In genomic region chr5:3373170-3373569, GRCm38 (mm10) we compare ENCODE assay signal across 29 mouse cellular contexts. TPM values are rescaled to one million over a fixed set of nuclear protein-coding genes. Genes with fewer than 3 reads are reported as not detected.
A peak's percentile ranks its signal among the peaks of the same experiment; 100 is the strongest.
DNase-seq lines count a peak whose midpoint lies in the region; ATAC-seq and TF ChIP-seq lines count a peak whose summit lies in the region.
"Had no signal": no experiment of that assay in that cellular context is flagged by ENCODE, and none has a peak within 500 bp of the region (broad histone marks: within the 10 kb centered on the region; RNA-seq: fewer than 3 reads in every experiment).

No protein-coding gene starts in this region.

- no peaks in the 10 kb centered on the region for H3K27me3 ChIP-seq in heart, postnatal 0 days (ENCODE audit: control insufficient read depth, insufficient read depth, low read length)
- no peaks in the 10 kb centered on the region for H3K27me3 ChIP-seq in MEL (ENCODE audit: control insufficient read depth in 1 of 2, insufficient read depth in 2 of 2, low read length in 2 of 2)
- H3K27me3 ChIP-seq: embryonic facial prominence, embryonic 13.5 days; forebrain, embryonic 12.5 days; hindbrain, embryonic 13.5 days had no signal

- no peaks in the 10 kb centered on the region for H3K36me3 ChIP-seq in heart, postnatal 0 days (replicated peaks; ENCODE audit: control insufficient read depth, insufficient read depth, low read length)
- peaks cover 40 to 41% of the 10 kb centered on the region in 2 experiments for H3K36me3 ChIP-seq in MEL (ENCODE audit: control insufficient read depth in 1 of 2, insufficient read depth in 2 of 2, low read length in 2 of 2)
- H3K36me3 ChIP-seq: embryonic facial prominence, embryonic 10.5 days; embryonic facial prominence, embryonic 13.5 days; forebrain, embryonic 12.5 days; hindbrain, embryonic 10.5 days; hindbrain, embryonic 13.5 days had no signal

- H3K4me2 ChIP-seq in heart, postnatal 0 days (ENCODE audit: low read depth, low read length), result no peak overlapping the region
- H3K4me2 ChIP-seq: embryonic facial prominence, embryonic 13.5 days; forebrain, embryonic 12.5 days; heart, embryonic 11.5 days; hindbrain, embryonic 13.5 days had no signal

- no peak overlapping the region for H3K9ac ChIP-seq in heart, postnatal 0 days (replicated peaks; ENCODE audit: low read depth, low read length)
- no peak overlapping the region for H3K9ac ChIP-seq in MEL (ENCODE audit: control insufficient read depth, low read depth, low read length, poor library complexity, severe bottlenecking)
- H3K9ac ChIP-seq: embryonic facial prominence, embryonic 13.5 days; forebrain, embryonic 12.5 days; hindbrain, embryonic 13.5 days had no signal

- H3K9me3 ChIP-seq in heart, postnatal 0 days (replicated peaks; ENCODE audit: control insufficient read depth, low read length), result no peaks in the 10 kb centered on the region
- no peaks in the 10 kb centered on the region for H3K9me3 ChIP-seq in MEL (replicated peaks; ENCODE audit: insufficient read depth, low read length)
- H3K9me3 ChIP-seq: embryonic facial prominence, embryonic 10.5 days; embryonic facial prominence, embryonic 13.5 days; forebrain, embryonic 12.5 days; G1E; hindbrain, embryonic 10.5 days; hindbrain, embryonic 13.5 days had no signal

- peaks cover 70% of the 10 kb centered on the region for H3K79me2 ChIP-seq in MEL (ENCODE audit: control insufficient read depth, insufficient read depth, low read length, poor library complexity)

- no peak overlapping the region for H3K4me3 ChIP-seq in heart, postnatal 0 days (ENCODE audit: low read depth, low read length)
- H3K4me3 ChIP-seq in MEL (ENCODE audit: control insufficient read depth in 1 of 2, insufficient read depth in 1 of 2, low read depth in 2 of 2, low read length in 2 of 2), result no peak overlapping the region
- H3K4me3 ChIP-seq: embryonic facial prominence, embryonic 10.5 days; embryonic facial prominence, embryonic 13.5 days; erythroblast, embryonic 14.5 days; forebrain, embryonic 12.5 days; heart, adult 2 months; hindbrain, embryonic 10.5 days; hindbrain, embryonic 13.5 days had no signal

- peak; percentile 0 for DNase-seq in heart, postnatal 0 days (ENCODE audit: low spot score)
- no peak for DNase-seq in heart, adult 8-10 months (ENCODE audit: low spot score)
- DNase-seq in MEL (ENCODE audit: low read depth, low spot score), result no peak
- no peak for DNase-seq in left cerebral cortex, adult 11 months (ENCODE audit: low spot score)
- DNase-seq in right cerebral cortex, postnatal 25 days, result no peak
- DNase-seq: adrenal gland, adult 8-10 months; adrenal gland, postnatal 25 days; cerebellum, adult 11-12 months; cerebellum, adult 8-10 months; cerebellum, postnatal 10 days; cerebellum, postnatal 36 days; embryo, embryonic 11 days; gastrocnemius, postnatal 10 days; gastrocnemius, postnatal 36 days; heart, adult 2 months; heart, postnatal 10 days; heart, postnatal 36 days had no signal

- TF ChIP-seq RAD21 in MEL (IDR thresholded peaks at IDR 0.05; ENCODE audit: low read depth, low read length), result no peak

- no peak for TF ChIP-seq POLR2A in MEL (IDR thresholded peaks at IDR 0.05; ENCODE audit: control insufficient read depth in 1 of 2, insufficient read depth in 1 of 2, low read depth in 1 of 2, low read length in 2 of 2, poor library complexity in 1 of 2)

- TF ChIP-seq EP300 in heart, postnatal 0 days (IDR thresholded peaks at IDR 0.05; ENCODE audit: low read depth), result no peak
- TF ChIP-seq EP300 in MEL (IDR thresholded peaks at IDR 0.05; ENCODE audit: low read depth in 1 of 2, low read length in 2 of 2), result no peak

- no peak overlapping the region for H3K27ac ChIP-seq in heart, postnatal 0 days (ENCODE audit: low read depth)
- H3K27ac ChIP-seq in MEL (ENCODE audit: control insufficient read depth, low read depth, low read length), result no peak overlapping the region
- H3K27ac ChIP-seq: embryonic facial prominence, embryonic 10.5 days; embryonic facial prominence, embryonic 13.5 days; forebrain, embryonic 12.5 days; heart, adult 2 months; hindbrain, embryonic 10.5 days; hindbrain, embryonic 13.5 days had no signal

- no peak for TF ChIP-seq CTCF in heart, postnatal 0 days (IDR thresholded peaks at IDR 0.05; ENCODE audit: low read depth)
- TF ChIP-seq CTCF in MEL (IDR thresholded peaks at IDR 0.05 in 2 of 3, conservative IDR thresholded peaks at IDR 0.05 in 1 of 3; ENCODE audit: control insufficient read depth in 1 of 3, insufficient read depth in 1 of 3, low read depth in 2 of 3, low read length in 3 of 3, poor library complexity in 1 of 3, severe bottlenecking in 1 of 3), result no peak

- 83% methylated on average over 10 of the region's 10 CpGs for WGBS in heart, postnatal 0 days

- ATAC-seq in heart, postnatal 0 days (ENCODE audit: insufficient read depth, low read depth), result no peak
- peak; percentile 44 for ATAC-seq in inflammation-experienced regulatory T-cells, adult 6 months
- ATAC-seq: forebrain, embryonic 16.5 days; hindbrain, embryonic 16.5 days; intestine, postnatal 0 days had no signal

- peaks cover 7% of the 10 kb centered on the region for H3K4me1 ChIP-seq in heart, postnatal 0 days (ENCODE audit: control insufficient read depth, insufficient read depth)
- H3K4me1 ChIP-seq in MEL (ENCODE audit: control insufficient read depth in 1 of 2, insufficient read depth in 2 of 2, low read length in 2 of 2), result peaks cover 4 to 10% of the 10 kb centered on the region in 2 experiments; a peak in 3 of 4 replicates
- H3K4me1 ChIP-seq: forebrain, embryonic 12.5 days; hindbrain, embryonic 10.5 days; hindbrain, embryonic 13.5 days had no signal

TF ChIP-seq in MEL, 35 proteins besides CTCF, POLR2A, EP300 and RAD21:
- TF ChIP-seq MAX (IDR thresholded peaks at IDR 0.05; ENCODE audit: low read length), result no peak
- no peak for TF ChIP-seq ZC3H11A (IDR thresholded peaks at IDR 0.05; ENCODE audit: low read depth, low read length)
- 0 out of 2 replicates have a peak, but pooled peaks have one; percentile 4 for TF ChIP-seq POLR2AphosphoS2 (IDR thresholded peaks at IDR 0.05; ENCODE audit: low read length)

RNA-seq across cellular contexts. Expression of gene Cdk6, which starts 31.9 kb away (rescaled TPM):
- total RNA-seq in heart, postnatal 0 days (2014; rRNA removed; ENCODE audit: low replicate concordance), result 43.0 and 55.2 TPM in 2 replicates
- polyA plus RNA-seq in heart, postnatal 0 days (2015; fragmentation: Nextera tagmentation; extraction: Ambion mirVana), result 17.7 and 19.2 TPM in 2 replicates
- 1 to 10 TPM; 4.2 to 9.5 (median 6.3) TPM for total RNA-seq in heart, adult 8-10 months (2022)
- total RNA-seq in MEL (2012; rRNA removed), result 195 and 197 TPM in 2 replicates
- 100 to 1,000 TPM in 1 of 2 experiments, 10 to 100 TPM in 1; 79.0 to 318 TPM for polyA plus RNA-seq in MEL (2012; ENCODE audit: insufficient read depth in 1 of 2, insufficient read length in 2 of 2, low read depth in 1 of 2, low replicate concordance in 2 of 2, missing spikeins in 1 of 2)
- polyA plus RNA-seq in inflammation-experienced regulatory T-cells, adult 6 months (2017; shearing (Covaris generic)), result 10 to 100 TPM; 21.7 to 46.6 (median 26.3) TPM
